Mouse (Mus musculus) layer of hippocampus, adult 18-20 months (tissue): ENCODE measurements around the gene Setd1b. TPM values are rescaled to one million over a fixed set of nuclear protein-coding genes. Genes with fewer than 3 reads are reported as not detected.
"Not testable (repeated sequence)": the region's sequence is repeated elsewhere in the genome, so short reads cannot be mapped to it uniquely, and the experiment has no call there.

Experiments
- DNase-seq, 2 experiments: peaks; one replicate each; pipeline ENCODE4 v3.0.0; 2022; ENCODE audit warnings: low spot score in 2 of 2
- total RNA-seq, 2 experiments: library from RNA; stranded (reverse); gene quantifications; 2 replicates each; pipeline ENCODE4 v1.2.3; 2021

Gene Setd1b
- total RNA-seq, 2 experiments from 2014 or later: 34.8 to 37.4 TPM

GRCm38 (mm10) chr5:123196746-123197145 is 54.8 kb downstream of the Setd1b start:
- no peak for DNase-seq

- DNase-seq: no peak
Measured at GRCm38 (mm10) chr5:123198523-123198922, 56.5 kb downstream of the Setd1b start.

GRCm38 (mm10) chr5:123200816-123201522 is 59.0 kb downstream of the Setd1b start:
- not testable (repeated sequence) for DNase-seq

- no peak for DNase-seq
Measured at GRCm38 (mm10) chr5:123201523-123201892, 59.5 kb downstream of the Setd1b start.

- DNase-seq: no peak
Measured at GRCm38 (mm10) chr5:123201987-123202386, 60.0 kb downstream of the Setd1b start.

- not testable (repeated sequence) for DNase-seq
Measured at GRCm38 (mm10) chr5:123202771-123203170, 60.8 kb downstream of the Setd1b start.

GRCm38 (mm10) chr5:123203591-123203990 is 61.6 kb downstream of the Setd1b start:
- DNase-seq: not testable (repeated sequence)

Other genes with a start within 250 kb of the Setd1b start
- 10 to 100 TPM; 33.5 to 39.4 TPM for gene Kdm2b, start 152.4 kb upstream of the Setd1b start, total RNA-seq
- 10 to 100 TPM; 11.2 to 11.9 TPM for gene Orai1, start 127.1 kb upstream of the Setd1b start, total RNA-seq
- gene Morn3, start 95.2 kb upstream of the Setd1b start, total RNA-seq: under 1 TPM; 0.38 to 0.94 TPM
- 10 to 100 TPM; 16.4 to 17.6 TPM for gene Tmem120b, start 73.8 kb upstream of the Setd1b start, total RNA-seq
- 10 to 100 TPM; 49.1 to 50.9 TPM for gene Rhof, start 9.5 kb upstream of the Setd1b start, total RNA-seq
- gene Psmd9, start 27.2 kb downstream of the Setd1b start, total RNA-seq: 10 to 100 TPM; 26.5 to 31.5 TPM
- gene Hpd, start 40.5 kb downstream of the Setd1b start, total RNA-seq: not detected
- 1 to 10 TPM; 4.6 to 6.0 TPM for gene Wdr66, start 109.9 kb downstream of the Setd1b start, total RNA-seq
- gene Bcl7a, start 201.6 kb downstream of the Setd1b start, total RNA-seq: 10 to 100 TPM; 66.1 to 66.3 TPM